Mouse (Mus musculus) midbrain, embryonic 11.5 days (tissue): ENCODE data around the gene Tead3. TPM values are rescaled to one million over a fixed set of nuclear protein-coding genes. Genes with fewer than 3 reads are reported as not detected.

Experiments
- ATAC-seq: fragments of 200-750 bp; cut with Nextera tagmentation; 2 replicates; pipeline ENCODE4 v1.8.0; 2017; ENCODE audit warnings: moderate TSS enrichment, moderate library complexity; ENCODE audit not compliant: low FRiP score
- DNase-seq: peaks from one replicate; pipeline ENCODE4 v3.0.0; 2015; ENCODE audit warnings: low spot score; ENCODE audit errors: missing footprints
- H3K27ac ChIP-seq: fragments of 300-500 bp; sonication (generic); 2 replicates; pipeline ENCODE4 v1.5.1; 2014; ENCODE audit warnings: low read depth, low read length
- H3K27me3 ChIP-seq: fragments of 300-500 bp; sonication (generic); 2 replicates; pipeline ENCODE4 v1.6.1; 2014; ENCODE audit warnings: mild to moderate bottlenecking, low read length, moderate library complexity, mixed read lengths; ENCODE audit not compliant: control insufficient read depth, insufficient read depth
- H3K36me3 ChIP-seq: fragments of 300-500 bp; sonication (generic); 2 replicates; pipeline ENCODE4 v1.6.1; 2014; ENCODE audit warnings: mild to moderate bottlenecking, low read length, moderate library complexity, mixed read lengths; ENCODE audit not compliant: control insufficient read depth, insufficient read depth
- H3K4me1 ChIP-seq: fragments of 300-500 bp; sonication (generic); 2 replicates; pipeline ENCODE4 v1.6.1; 2014; ENCODE audit warnings: low read length; ENCODE audit not compliant: control insufficient read depth, insufficient read depth
- H3K4me2 ChIP-seq: fragments of 300-500 bp; sonication (generic); 2 replicates; pipeline ENCODE4 v1.6.1; 2014; ENCODE audit warnings: mild to moderate bottlenecking, moderate library complexity
- H3K4me3 ChIP-seq: fragments of 300-500 bp; sonication (generic); 2 replicates; pipeline ENCODE4 v1.5.1; 2014; ENCODE audit warnings: low read depth, low read length
- H3K9ac ChIP-seq: fragments of 300-500 bp; sonication (generic); 2 replicates; pipeline ENCODE4 v1.6.1; 2014; ENCODE audit warnings: low read length
- H3K9me3 ChIP-seq: fragments of 300-500 bp; sonication (generic); 2 replicates; pipeline ENCODE4 v1.6.1; 2016; ENCODE audit warnings: low read length; ENCODE audit not compliant: control insufficient read depth
- WGBS: fragments of 180-500 bp; shearing (Covaris S2); extraction: QIAGEN DNeasy Blood & Tissue Kit; methylation state at CpG from one replicate; pipeline ENCODE4 v1.1.7; 2014; 5-methylcytosine and 5-hydroxymethylcytosine counted together
- polyA plus RNA-seq: library from polyadenylated mRNA; unstranded; fragments of >200 nt; fragmentation: Nextera tagmentation; extraction: Ambion mirVana; gene quantifications from 2 replicates; pipeline ENCODE4 v1.2.1, GENCODE M21; 2014

The Tead3 gene
- polyA plus RNA-seq, 1 experiment from 2014 or later = 3.5 TPM

DNA sequence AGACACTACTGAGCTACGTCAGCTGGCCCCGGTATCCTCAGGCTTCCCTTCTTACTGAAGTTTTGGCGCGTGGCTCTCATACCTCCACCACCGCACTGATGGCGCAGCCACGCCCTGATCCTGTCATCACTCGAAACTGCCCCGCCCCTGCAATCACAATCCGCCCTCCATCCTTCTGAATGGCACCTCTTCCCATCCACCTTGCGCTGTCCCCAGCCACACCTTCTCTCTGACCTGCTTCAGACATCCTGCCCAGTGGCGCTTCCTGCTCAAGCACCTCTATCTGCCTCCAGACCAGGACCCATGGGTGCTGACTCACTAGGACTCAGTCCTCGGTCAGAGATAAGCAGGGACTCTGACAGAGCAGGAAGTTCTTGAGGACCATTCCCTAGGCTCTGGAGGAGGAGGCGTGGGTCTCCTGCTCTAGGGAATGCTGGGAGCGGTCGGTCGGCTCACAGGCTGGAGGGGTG, 25.0 kb upstream of the Tead3 start:
- H3K9me3 ChIP-seq = no peaks in the 10 kb centered on the region
- no peak overlapping the region for H3K4me3 ChIP-seq
- DNase-seq (no peak), ATAC-seq (no peak)
- no peak overlapping the region for H3K27ac ChIP-seq
- peaks cover 7% of the 10 kb centered on the region for H3K4me1 ChIP-seq
- H3K4me2 ChIP-seq = no peak overlapping the region
- no peak overlapping the region for H3K9ac ChIP-seq
- whole genome bisulfite sequencing = 14% methylated on average over 17 of the region's 17 CpGs
- H3K27me3 ChIP-seq = peaks cover 13% of the 10 kb centered on the region
- H3K36me3 ChIP-seq = no peaks in the 10 kb centered on the region

GRCm38 (mm10) chr17:28374494-28374893, 23.9 kb upstream of the Tead3 start:
- WGBS = 18% methylated on average over 16 of the region's 16 CpGs
- no peak for DNase-seq
- H3K4me2 ChIP-seq = no peak overlapping the region

DNA sequence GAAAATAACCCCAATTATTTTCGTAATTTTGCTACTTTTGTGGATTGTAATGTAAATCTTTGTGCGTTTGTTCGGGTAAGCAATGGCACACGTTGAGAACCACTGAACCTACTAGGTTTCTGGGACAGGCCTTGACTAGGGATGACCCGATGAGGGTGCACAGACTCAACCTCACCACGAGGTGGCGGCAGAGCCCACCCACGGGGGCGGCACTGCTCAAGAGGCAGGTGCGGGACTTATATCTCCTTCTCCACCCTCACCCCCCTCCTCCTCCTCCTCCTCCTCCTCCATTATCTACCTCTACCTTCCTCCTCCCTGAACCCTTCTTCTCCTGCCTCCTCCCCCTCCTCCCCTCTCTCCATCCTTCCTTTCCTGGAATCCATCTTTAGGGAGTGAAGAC, 23.2 kb upstream of the Tead3 start:
- no peak overlapping the region for H3K4me3 ChIP-seq
- H3K27ac ChIP-seq = no peak overlapping the region
- ATAC-seq (no peak), DNase-seq (peak; percentile 92)
- 14% methylated on average over 10 of the region's 10 CpGs for WGBS
- H3K4me1 ChIP-seq = no peaks in the 10 kb centered on the region
- H3K9me3 ChIP-seq = no peaks in the 10 kb centered on the region
- H3K27me3 ChIP-seq = peaks cover 13% of the 10 kb centered on the region
- H3K9ac ChIP-seq = no peak overlapping the region
- no peak overlapping the region for H3K4me2 ChIP-seq
- H3K36me3 ChIP-seq = no peaks in the 10 kb centered on the region

More at GRCm38 (mm10) chr17:28374494-28374893, 23.9 kb upstream of the Tead3 start:
- ATAC-seq = no peak
- no peak overlapping the region for H3K9ac ChIP-seq
- H3K36me3 ChIP-seq = no peaks in the 10 kb centered on the region
- H3K4me1 ChIP-seq = no peaks in the 10 kb centered on the region
- H3K27ac ChIP-seq = no peak overlapping the region
- H3K27me3 ChIP-seq = peaks cover 13% of the 10 kb centered on the region
- H3K4me3 ChIP-seq = no peak overlapping the region
- H3K9me3 ChIP-seq = no peaks in the 10 kb centered on the region

- Histone ChIP-seq H3K4me2 (no peak overlapping the region), H3K27ac (no peak overlapping the region), H3K27me3 (peaks cover 13% of the 10 kb centered on the region), H3K4me3 (no peak overlapping the region), H3K9me3 (no peaks in the 10 kb centered on the region), H3K9ac (no peak overlapping the region), H3K36me3 (no peaks in the 10 kb centered on the region), H3K4me1 (no peaks in the 10 kb centered on the region)
- WGBS = 63% methylated on average over 1 of the region's 1 CpGs
- DNase-seq (no peak), ATAC-seq (no peak)
Measured at GRCm38 (mm10) chr17:28371941-28372340, 21.3 kb upstream of the Tead3 start.

DNA sequence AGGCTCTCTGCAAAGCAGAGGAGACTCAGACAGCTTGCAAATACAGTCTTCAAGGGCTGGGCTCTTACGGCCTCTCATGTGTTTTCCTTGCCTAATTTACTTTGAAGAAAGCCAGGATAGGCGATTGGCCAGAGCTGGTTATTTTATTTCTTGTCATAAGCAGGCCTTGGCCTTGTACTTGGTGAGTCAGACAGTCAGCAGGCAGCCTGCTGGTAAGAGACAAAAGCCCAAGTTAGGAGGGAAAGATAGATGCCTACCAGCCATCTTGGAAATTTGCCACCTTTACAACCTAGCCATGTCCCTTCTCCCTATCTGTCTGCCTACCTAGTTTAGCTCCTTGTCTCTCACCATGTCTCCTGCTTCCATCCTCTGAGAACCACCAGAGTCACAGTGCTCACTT, 20.7 kb upstream of the Tead3 start:
- no peak for ATAC-seq
- Histone ChIP-seq H3K9ac (no peak overlapping the region), H3K36me3 (no peaks in the 10 kb centered on the region), H3K4me3 (no peak overlapping the region), H3K27me3 (peaks cover 13% of the 10 kb centered on the region), H3K9me3 (no peaks in the 10 kb centered on the region), H3K27ac (no peak overlapping the region), H3K4me2 (no peak overlapping the region), H3K4me1 (no peaks in the 10 kb centered on the region)
- WGBS = 76% methylated on average over 2 of the region's 2 CpGs
- DNase-seq = no peak

- Histone ChIP-seq H3K36me3 (no peaks in the 10 kb centered on the region), H3K27me3 (peaks cover 15% of the 10 kb centered on the region), H3K4me1 (peaks cover 5% of the 10 kb centered on the region), H3K9me3 (no peaks in the 10 kb centered on the region), H3K9ac (no peak overlapping the region), H3K4me3 (no peak overlapping the region), H3K27ac (no peak overlapping the region), H3K4me2 (no peak overlapping the region)
- 81% methylated on average over 5 of the region's 5 CpGs for WGBS
- DNase-seq (no peak), ATAC-seq (no peak)
Measured at GRCm38 (mm10) chr17:28369056-28369455, 18.4 kb upstream of the Tead3 start.

- H3K36me3 ChIP-seq = no peaks in the 10 kb centered on the region
- 5% methylated on average over 13 of the region's 13 CpGs for WGBS
- DNase-seq = peak; percentile 95
Measured at GRCm38 (mm10) chr17:28368449-28368848, 17.8 kb upstream of the Tead3 start.

DNA sequence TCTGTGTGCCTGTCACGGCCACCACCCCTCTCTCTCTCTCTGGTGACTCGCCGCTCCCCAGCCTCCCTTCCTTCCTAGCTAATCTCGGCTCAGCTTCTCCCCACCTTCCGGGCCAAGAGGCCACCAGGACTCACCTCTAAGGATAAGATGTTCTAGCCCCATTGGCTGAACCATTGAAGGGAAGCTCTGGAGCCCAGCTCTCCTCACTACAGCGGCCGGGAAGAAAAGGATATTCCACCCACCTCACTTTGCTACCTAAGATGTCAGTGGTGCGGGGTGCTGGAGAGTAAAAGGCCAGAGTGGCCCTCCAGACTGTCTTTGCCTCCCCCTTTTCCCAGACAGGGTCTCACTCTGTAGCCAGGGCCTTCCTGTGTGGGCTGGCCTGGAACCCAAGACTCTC, 14.5 kb upstream of the Tead3 start, which contains the start of gene Tulp1:
TSS of gene Tulp1 (minus strand) at position 101 of the 400 bp plus-strand sequence.
- DNase-seq (no peak), ATAC-seq (no peak)
- Histone ChIP-seq H3K4me2 (peak within 1 kb of the TSS; percentile 30), H3K36me3 (no peaks in the 10 kb centered on the region), H3K4me1 (peaks cover 22% of the 10 kb centered on the region), H3K27me3 (peaks cover 35% of the 10 kb centered on the region), H3K4me3 (peak within 1 kb of the TSS; percentile 20), H3K9me3 (no peaks in the 10 kb centered on the region), H3K27ac (no peak within 1 kb of the TSS), H3K9ac (peak within 1 kb of the TSS; percentile 22; the same call in 1 of the 2 replicates)
- WGBS = 14% methylated on average over 8 of the region's 8 CpGs

More at GRCm38 (mm10) chr17:28368449-28368848, 17.8 kb upstream of the Tead3 start:
- Histone ChIP-seq H3K27me3 (peaks cover 21% of the 10 kb centered on the region), H3K4me2 (no peak overlapping the region), H3K9ac (no peak overlapping the region), H3K9me3 (no peaks in the 10 kb centered on the region), H3K4me3 (no peak overlapping the region), H3K4me1 (peaks cover 10% of the 10 kb centered on the region), H3K27ac (no peak overlapping the region)
- no peak for ATAC-seq

GRCm38 (mm10) chr17:28363507-28363906, 12.9 kb upstream of the Tead3 start:
- H3K27me3 ChIP-seq = peaks cover 44% of the 10 kb centered on the region
- no peak overlapping the region for H3K4me3 ChIP-seq
- no peaks in the 10 kb centered on the region for H3K36me3 ChIP-seq
- 4% methylated on average over 6 of the region's 6 CpGs for WGBS
- no peak overlapping the region for H3K27ac ChIP-seq
- no peaks in the 10 kb centered on the region for H3K9me3 ChIP-seq
- ATAC-seq (no peak), DNase-seq (peak; percentile 90)
- H3K4me2 ChIP-seq = peak overlapping the region; percentile 64; the same call in 1 of the 2 replicates
- H3K9ac ChIP-seq = no peak overlapping the region
- peaks cover 22% of the 10 kb centered on the region for H3K4me1 ChIP-seq
